Mouse (Mus musculus): Measurements from ENCODE around the gene E2f4. TPM values are rescaled to one million over a fixed set of nuclear protein-coding genes. Genes with fewer than 3 reads are reported as not detected.
A peak's percentile ranks its signal among the peaks of the same experiment; 100 is the strongest.
"Not testable (repeated sequence)": the region's sequence is repeated elsewhere in the genome, so short reads cannot be mapped to it uniquely, and the experiment has no call there.

The E2f4 gene
- polyA plus RNA-seq, 1 experiment from 2014 or later = 40.1 TPM

DNA sequence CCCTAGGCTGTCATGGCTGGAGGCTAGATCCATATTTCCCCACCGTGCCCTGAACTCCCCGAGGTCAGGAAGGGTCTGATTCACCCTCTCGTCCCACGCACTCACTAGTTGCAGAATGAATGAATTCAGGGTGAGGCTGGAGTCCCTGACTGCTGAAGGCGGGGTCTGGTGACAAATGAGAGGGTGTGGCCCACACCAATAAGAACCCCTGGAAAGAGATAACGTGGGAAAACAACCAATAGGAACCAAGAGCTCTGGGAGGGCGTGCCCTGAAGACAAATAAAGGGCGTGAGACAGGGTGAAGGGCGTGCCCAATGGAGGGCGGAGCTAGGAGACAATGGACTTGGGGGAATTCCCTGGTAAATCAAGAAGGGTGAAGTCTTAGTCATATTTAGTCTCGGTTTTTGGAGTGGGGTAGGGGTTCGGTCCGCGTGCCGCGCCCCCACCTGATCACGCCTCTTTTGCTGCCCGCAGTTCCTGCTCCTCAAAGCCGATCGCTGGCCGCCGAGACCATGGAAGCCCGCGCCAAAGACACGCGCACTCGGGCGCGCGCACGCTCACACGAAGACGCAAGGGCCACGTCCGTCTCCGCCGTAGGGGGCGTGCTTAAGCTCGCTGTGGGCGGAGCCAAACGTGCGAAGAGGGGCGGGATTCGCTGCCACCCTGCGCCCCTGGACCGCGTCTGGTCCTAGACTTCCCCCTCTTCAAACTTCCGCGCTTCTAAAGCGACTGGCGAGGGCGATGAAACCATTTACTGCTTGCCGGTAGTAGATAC lies 8.3 kb upstream of the E2f4 start:
- Histone ChIP-seq H3K27ac (ENCODE audit: low read length) (peak overlapping the region; percentile 86), H3K9ac (ENCODE audit: low read depth, low read length) (peak overlapping the region; percentile 69), H3K27me3 (ENCODE audit: control insufficient read depth, insufficient read depth, low read depth, low read length) (no peaks in the 10 kb centered on the region), H3K36me3 (ENCODE audit: control insufficient read depth, insufficient read depth, low read length) (peaks cover 4% of the 10 kb centered on the region; the same call in 1 of the 2 replicates), H3K4me3 (ENCODE audit: low read depth, low read length) (peak overlapping the region; percentile 52), H3K9me3 (replicated peaks; ENCODE audit: control insufficient read depth, low read length, poor library complexity, severe bottlenecking) (no peaks in the 10 kb centered on the region), H3K4me1 (ENCODE audit: control insufficient read depth, insufficient read depth, low read length) (peaks cover 41% of the 10 kb centered on the region), H3K4me2 (ENCODE audit: low read length) (peak overlapping the region; percentile 79)
- WGBS = under 1% methylated on average over 53 of the region's 53 CpGs
- ATAC-seq = peak; percentile 92

DNA sequence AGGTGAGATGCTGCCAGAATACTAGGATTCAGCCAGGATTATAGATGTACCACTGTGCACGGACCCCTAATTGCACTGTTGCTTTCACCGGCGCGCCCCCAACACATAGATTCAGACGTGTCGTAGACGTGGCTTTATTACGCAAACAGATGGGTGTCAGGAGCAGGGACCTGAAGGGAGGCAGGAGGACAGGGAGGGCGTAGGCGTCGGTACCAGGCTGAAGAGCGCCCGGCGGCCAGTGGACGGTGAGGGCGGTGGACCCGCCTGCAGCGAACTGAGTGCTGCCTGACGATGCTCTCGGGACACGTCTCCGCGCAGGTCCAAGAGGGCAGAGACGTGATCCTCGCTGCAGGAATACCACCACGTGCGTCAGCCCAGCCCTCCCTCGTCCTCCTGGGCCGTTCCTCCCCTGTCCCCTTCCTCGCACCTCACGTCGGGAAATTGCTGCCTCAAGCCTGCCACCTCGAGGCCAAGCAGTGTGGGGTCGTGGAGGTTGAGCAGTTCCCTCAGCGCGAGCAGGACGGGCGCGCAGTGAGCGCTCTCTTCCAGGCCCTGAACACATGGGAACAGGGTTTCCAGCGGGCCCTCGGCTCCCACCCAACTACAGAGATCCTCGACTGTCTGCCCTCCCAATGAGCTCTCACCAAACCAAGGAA lies 7.5 kb upstream of the E2f4 start, which contains the start of gene 4931428F04Rik:
TSS of gene 4931428F04Rik (minus strand) at position 60 of the 656 bp plus-strand sequence.
- Histone ChIP-seq H3K27me3 (ENCODE audit: control insufficient read depth, insufficient read depth, low read depth, low read length) (no peaks in the 10 kb centered on the region), H3K4me3 (ENCODE audit: low read depth, low read length) (peak within 1 kb of the TSS; percentile 52), H3K27ac (ENCODE audit: low read length) (peak within 1 kb of the TSS; percentile 86), H3K9me3 (replicated peaks; ENCODE audit: control insufficient read depth, low read length, poor library complexity, severe bottlenecking) (no peaks in the 10 kb centered on the region), H3K4me1 (ENCODE audit: control insufficient read depth, insufficient read depth, low read length) (peaks cover 38% of the 10 kb centered on the region), H3K9ac (ENCODE audit: low read depth, low read length) (peak within 1 kb of the TSS; percentile 69), H3K4me2 (ENCODE audit: low read length) (peak within 1 kb of the TSS; percentile 79), H3K36me3 (ENCODE audit: control insufficient read depth, insufficient read depth, low read length) (no peaks in the 10 kb centered on the region; the same call in 1 of the 2 replicates)
- peak; percentile 46 for ATAC-seq
- WGBS = under 1% methylated on average over 42 of the region's 43 CpGs

DNA sequence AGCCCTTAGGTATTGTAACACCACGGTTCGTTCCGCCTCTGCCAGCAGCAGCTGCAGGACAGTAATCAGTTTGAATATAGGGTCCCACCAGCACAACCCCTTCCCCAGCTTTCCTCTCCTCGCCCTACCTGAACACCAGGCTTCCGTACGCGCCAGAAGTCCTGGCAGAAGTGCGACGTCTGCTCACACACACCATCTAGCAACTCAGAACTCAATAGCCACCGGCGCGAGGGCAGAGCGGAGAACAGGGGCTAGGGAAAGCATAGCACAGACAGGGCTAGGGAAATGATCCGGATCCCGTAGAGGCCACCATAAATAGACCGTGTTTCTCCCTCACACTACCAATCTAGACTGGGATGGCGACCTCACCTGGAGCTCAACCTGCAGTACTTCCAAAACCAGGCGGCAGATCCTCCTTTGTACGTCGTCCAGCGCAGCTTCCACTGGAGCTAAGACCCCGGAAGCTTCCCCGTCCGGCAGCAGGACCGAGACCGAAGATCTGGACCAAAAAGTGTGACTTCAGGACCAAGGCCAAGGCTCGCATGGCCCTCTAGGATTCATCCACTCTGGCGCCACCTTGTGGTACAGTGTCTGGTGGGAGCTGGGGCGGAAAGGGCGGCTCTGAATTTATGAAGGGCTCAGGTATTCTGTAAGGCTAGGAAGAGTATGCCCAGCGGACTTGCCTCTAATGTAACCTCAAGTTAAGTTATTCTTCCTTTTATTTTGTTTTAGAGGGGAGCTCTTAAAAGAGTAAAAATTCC lies 6.7 kb upstream of the E2f4 start:
- no peaks in the 10 kb centered on the region for H3K9me3 ChIP-seq (replicated peaks; ENCODE audit: control insufficient read depth, low read length, poor library complexity, severe bottlenecking)
- H3K9ac ChIP-seq (ENCODE audit: low read depth, low read length) = peak overlapping the region; percentile 50
- no peaks in the 10 kb centered on the region for H3K27me3 ChIP-seq (ENCODE audit: control insufficient read depth, insufficient read depth, low read depth, low read length)
- peaks cover 34% of the 10 kb centered on the region for H3K4me1 ChIP-seq (ENCODE audit: control insufficient read depth, insufficient read depth, low read length)
- 9% methylated on average over 31 of the region's 31 CpGs for WGBS
- H3K27ac ChIP-seq (ENCODE audit: low read length) = no peak overlapping the region
- peak overlapping the region; percentile 52 for H3K4me3 ChIP-seq (ENCODE audit: low read depth, low read length)
- peak overlapping the region; percentile 79 for H3K4me2 ChIP-seq (ENCODE audit: low read length)
- ATAC-seq = no peak
- no peaks in the 10 kb centered on the region; the same call in 1 of the 2 replicates for H3K36me3 ChIP-seq (ENCODE audit: control insufficient read depth, insufficient read depth, low read length)

DNA sequence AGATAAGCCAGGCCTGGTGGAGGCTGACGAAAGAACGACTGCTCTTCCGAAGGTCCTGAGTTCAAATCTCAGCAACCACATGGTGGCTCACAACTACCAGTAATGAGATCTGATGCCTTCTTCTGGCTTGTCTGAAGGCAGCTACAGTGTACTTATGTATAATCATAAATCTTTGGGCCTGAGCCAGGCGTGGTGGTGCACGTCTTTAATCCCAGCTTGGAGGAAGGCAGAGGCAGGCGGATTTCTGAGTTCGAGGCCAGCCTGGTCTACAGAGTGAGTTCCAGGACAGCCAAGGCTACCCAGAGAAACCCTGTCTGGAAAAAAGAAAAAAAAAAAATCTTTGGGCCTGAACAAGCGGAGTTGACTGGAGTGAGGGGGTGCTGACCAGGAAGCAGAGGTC lies 6.1 kb upstream of the E2f4 start:
- not testable (repeated sequence) for H3K4me2 ChIP-seq (ENCODE audit: low read length); H3K9ac ChIP-seq (ENCODE audit: low read depth, low read length); H3K36me3 ChIP-seq (ENCODE audit: control insufficient read depth, insufficient read depth, low read length); H3K27me3 ChIP-seq (ENCODE audit: control insufficient read depth, insufficient read depth, low read depth, low read length); ATAC-seq; H3K4me3 ChIP-seq (ENCODE audit: low read depth, low read length); H3K27ac ChIP-seq (ENCODE audit: low read length); H3K9me3 ChIP-seq (replicated peaks; ENCODE audit: control insufficient read depth, low read length, poor library complexity, severe bottlenecking)
- H3K4me1 ChIP-seq (ENCODE audit: control insufficient read depth, insufficient read depth, low read length) = peaks cover 27% of the 10 kb centered on the region
- 87% methylated on average over 8 of the region's 8 CpGs for WGBS

DNA sequence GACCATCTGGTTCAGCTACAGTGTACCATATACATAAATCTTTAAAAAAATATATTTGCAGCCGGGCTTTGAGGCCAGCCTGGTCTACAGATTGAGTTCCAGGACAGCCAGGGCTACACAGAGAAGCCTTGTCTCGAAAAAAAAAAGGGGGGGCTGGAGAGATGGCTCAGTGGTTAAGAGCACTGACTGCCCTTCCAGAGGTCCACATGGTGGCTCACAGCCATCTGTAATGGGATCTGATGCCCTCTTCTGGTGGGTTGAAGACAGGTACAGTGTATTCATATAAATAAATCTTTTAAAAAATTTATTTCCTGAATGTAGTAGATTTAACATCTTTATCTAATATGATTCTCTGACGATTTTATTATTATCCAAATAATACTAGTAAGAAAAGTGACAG lies 5.7 kb upstream of the E2f4 start:
- not testable (repeated sequence) for H3K4me2 ChIP-seq (ENCODE audit: low read length); ATAC-seq; H3K27ac ChIP-seq (ENCODE audit: low read length); H3K9me3 ChIP-seq (replicated peaks; ENCODE audit: control insufficient read depth, low read length, poor library complexity, severe bottlenecking); H3K4me3 ChIP-seq (ENCODE audit: low read depth, low read length); H3K27me3 ChIP-seq (ENCODE audit: control insufficient read depth, insufficient read depth, low read depth, low read length); H3K36me3 ChIP-seq (ENCODE audit: control insufficient read depth, insufficient read depth, low read length); H3K9ac ChIP-seq (ENCODE audit: low read depth, low read length)
- 68% methylated on average over 3 of the region's 3 CpGs for WGBS
- peaks cover 24% of the 10 kb centered on the region for H3K4me1 ChIP-seq (ENCODE audit: control insufficient read depth, insufficient read depth, low read length)

DNA sequence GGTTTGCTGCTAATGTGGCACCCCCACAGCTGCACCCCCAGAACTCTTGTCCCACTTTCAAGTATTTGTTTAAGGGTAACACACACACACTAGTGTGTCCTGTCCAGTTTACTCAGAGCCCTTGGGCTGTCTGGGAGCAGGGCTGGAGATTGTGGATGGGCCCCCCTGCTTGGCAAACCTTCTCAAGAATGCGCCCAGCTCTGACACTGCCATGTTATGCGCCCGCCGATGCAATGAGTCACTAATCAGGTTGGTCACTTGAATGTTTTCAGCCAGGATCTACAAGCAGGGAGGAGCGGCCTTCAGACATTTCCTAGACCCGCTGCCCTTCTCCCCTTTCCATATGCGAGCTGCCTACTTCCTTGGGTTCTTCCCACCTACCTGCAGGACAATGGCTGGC lies 5.0 kb upstream of the E2f4 start:
- no peak overlapping the region for H3K4me3 ChIP-seq (ENCODE audit: low read depth, low read length)
- 86% methylated on average over 7 of the region's 7 CpGs for WGBS
- ATAC-seq = no peak
- no peak overlapping the region for H3K9ac ChIP-seq (ENCODE audit: low read depth, low read length)
- no peaks in the 10 kb centered on the region for H3K36me3 ChIP-seq (ENCODE audit: control insufficient read depth, insufficient read depth, low read length)
- H3K4me2 ChIP-seq (ENCODE audit: low read length) = no peak overlapping the region
- peaks cover 24% of the 10 kb centered on the region for H3K4me1 ChIP-seq (ENCODE audit: control insufficient read depth, insufficient read depth, low read length)
- no peak overlapping the region for H3K27ac ChIP-seq (ENCODE audit: low read length)
- H3K27me3 ChIP-seq (ENCODE audit: control insufficient read depth, insufficient read depth, low read depth, low read length) = no peaks in the 10 kb centered on the region
- no peaks in the 10 kb centered on the region for H3K9me3 ChIP-seq (replicated peaks; ENCODE audit: control insufficient read depth, low read length, poor library complexity, severe bottlenecking)

DNA sequence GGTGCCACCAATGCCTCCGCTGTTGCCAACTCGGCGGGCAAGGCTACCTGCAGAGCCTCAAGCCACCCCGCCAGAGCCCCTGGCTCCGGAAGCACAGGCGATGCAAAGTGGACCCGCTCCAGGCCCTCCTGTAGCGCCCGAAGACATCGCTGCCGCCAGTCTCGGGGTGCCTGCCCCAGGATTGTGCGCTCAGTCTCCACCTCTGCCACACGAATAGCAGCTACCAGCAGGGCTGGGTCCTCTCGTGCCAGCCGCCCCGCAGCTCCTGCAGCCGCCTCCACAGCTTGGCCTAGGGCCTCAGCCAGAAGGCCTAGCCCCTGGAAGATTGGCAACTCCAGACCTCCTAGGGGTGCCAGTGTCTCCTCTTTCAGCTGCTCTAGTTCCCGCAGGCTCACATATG lies 4.1 kb upstream of the E2f4 start:
- Histone ChIP-seq H3K27ac (ENCODE audit: low read length) (no peak overlapping the region), H3K9ac (ENCODE audit: low read depth, low read length) (no peak overlapping the region), H3K36me3 (ENCODE audit: control insufficient read depth, insufficient read depth, low read length) (no peaks in the 10 kb centered on the region), H3K9me3 (replicated peaks; ENCODE audit: control insufficient read depth, low read length, poor library complexity, severe bottlenecking) (no peaks in the 10 kb centered on the region), H3K4me2 (ENCODE audit: low read length) (no peak overlapping the region), H3K4me3 (ENCODE audit: low read depth, low read length) (no peak overlapping the region), H3K4me1 (ENCODE audit: control insufficient read depth, insufficient read depth, low read length) (peaks cover 20% of the 10 kb centered on the region), H3K27me3 (ENCODE audit: control insufficient read depth, insufficient read depth, low read depth, low read length) (no peaks in the 10 kb centered on the region)
- 69% methylated on average over 19 of the region's 19 CpGs for WGBS
- no peak for ATAC-seq

DNA sequence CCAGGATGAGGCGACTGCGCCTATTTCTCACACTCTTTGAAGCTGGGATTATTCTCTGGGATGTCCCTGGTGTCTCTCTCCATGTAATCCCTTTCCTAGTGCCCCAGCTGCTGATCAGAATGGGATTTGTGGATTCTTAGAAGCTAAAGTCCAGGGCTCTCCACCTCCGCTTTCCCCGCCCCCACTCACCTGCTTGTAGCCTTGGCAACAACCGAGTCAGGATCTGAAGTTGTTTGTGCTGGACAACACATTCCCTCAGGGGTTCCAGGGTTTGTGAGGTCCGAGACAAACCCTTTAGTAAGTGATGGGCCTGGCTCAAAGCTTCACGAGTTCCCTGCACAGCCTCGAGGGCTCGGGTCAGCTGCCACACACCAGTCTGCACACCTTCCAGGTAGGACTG lies 2.7 kb upstream of the E2f4 start:
- WGBS = 59% methylated on average over 9 of the region's 9 CpGs
- Histone ChIP-seq H3K9me3 (replicated peaks; ENCODE audit: control insufficient read depth, low read length, poor library complexity, severe bottlenecking) (no peaks in the 10 kb centered on the region), H3K4me3 (ENCODE audit: low read depth, low read length) (no peak overlapping the region), H3K4me2 (ENCODE audit: low read length) (0 out of 2 replicates have a peak overlapping the region, but pooled peaks have one; percentile 6), H3K36me3 (ENCODE audit: control insufficient read depth, insufficient read depth, low read length) (no peaks in the 10 kb centered on the region), H3K9ac (ENCODE audit: low read depth, low read length) (0 out of 2 replicates have a peak overlapping the region, but pooled peaks have one; percentile 17), H3K27ac (ENCODE audit: low read length) (no peak overlapping the region), H3K4me1 (ENCODE audit: control insufficient read depth, insufficient read depth, low read length) (peaks cover 31% of the 10 kb centered on the region), H3K27me3 (ENCODE audit: control insufficient read depth, insufficient read depth, low read depth, low read length) (no peaks in the 10 kb centered on the region)
- ATAC-seq = no peak

All from midbrain, embryonic 16.5 days (tissue).